Mouse (Mus musculus) CH12.LX (cell line): ENCODE measurements around the gene P2ry6. TPM values are rescaled to one million over a fixed set of nuclear protein-coding genes. Genes with fewer than 3 reads are reported as not detected.

ENCODE experiments used
- DNase-seq: peaks from one replicate; pipeline ENCODE4 v3.0.0-alpha.2; 2013; ENCODE audit errors: extremely low read depth
- H3K27ac ChIP-seq: 2 replicates; pipeline ENCODE4 v1.5.1; 2012; ENCODE audit warnings: low read depth, mild to moderate bottlenecking, control low read depth, moderate library complexity; ENCODE audit not compliant: insufficient read depth
- H3K27me3 ChIP-seq: replicated peaks from 2 replicates; pipeline ENCODE3; 2012; ENCODE audit warnings: inconsistent platforms
- H3K36me3 ChIP-seq, 2 experiments: replicated peaks in 1 of 2; 2 replicates each; pipeline versions ENCODE3 to v1.6.1; 2012; ENCODE audit warnings: inconsistent platforms in 1 of 2, low read length in 1 of 2, mild to moderate bottlenecking in 1 of 2, mixed read lengths in 1 of 2, moderate library complexity in 1 of 2; ENCODE audit not compliant: control insufficient read depth in 1 of 2, insufficient read depth in 1 of 2
- H3K4me1 ChIP-seq, 2 experiments: 2 replicates each; pipeline ENCODE4 v1.6.1; 2012; ENCODE audit warnings: inconsistent platforms in 1 of 2, moderate library complexity in 1 of 2; ENCODE audit not compliant: insufficient read depth in 2 of 2, control insufficient read depth in 1 of 2
- H3K4me2 ChIP-seq: 2 replicates; pipeline ENCODE4 v1.6.1; 2012; ENCODE audit warnings: low read depth, mild to moderate bottlenecking, control low read depth; ENCODE audit not compliant: poor library complexity, insufficient read depth, severe bottlenecking
- H3K4me3 ChIP-seq, 3 experiments: fragments of 150-350 bp in 1 of 3; sonication (generic) in 1 of 3; replicated peaks in 1 of 3; 2 replicates each; pipeline versions ENCODE3 to v1.5.1; 2011 to 2012; ENCODE audit warnings: low read depth in 2 of 3, low read length in 2 of 3, mild to moderate bottlenecking in 2 of 3, moderate library complexity in 2 of 3, control low read depth in 1 of 3, improper control_type of control experiment in 1 of 3, inconsistent platforms in 1 of 3, mixed read lengths in 1 of 3; ENCODE audit not compliant: poor library complexity in 1 of 3
- H3K79me2 ChIP-seq: replicated peaks from 2 replicates; pipeline ENCODE4 v1.6.1; 2012; ENCODE audit warnings: mild to moderate bottlenecking, moderate library complexity; ENCODE audit not compliant: control insufficient read depth, poor library complexity, insufficient read depth, severe bottlenecking; ENCODE audit errors: extremely low read depth
- H3K9ac ChIP-seq: 2 replicates; pipeline ENCODE4 v1.6.1; 2012; ENCODE audit warnings: low read depth, mild to moderate bottlenecking, control low read depth, moderate library complexity; ENCODE audit not compliant: insufficient read depth
- H3K9me3 ChIP-seq: replicated peaks from 2 replicates; pipeline ENCODE3; 2012; ENCODE audit warnings: low read length, inconsistent platforms, mixed read lengths
- CHD2 ChIP-seq: IDR thresholded peaks from 2 replicates; pipeline ENCODE4 v1.6.1; 2011; ENCODE audit warnings: low read length, improper control_type of control experiment
- CTCF ChIP-seq, 2 experiments: IDR thresholded peaks in 1 of 2; conservative IDR thresholded peaks in 1 of 2; 2 replicates each; pipeline ENCODE4 v1.5.1; 2011 to 2012; ENCODE audit warnings: low read depth in 2 of 2, low read length in 2 of 2, improper control_type of control experiment in 1 of 2, inconsistent platforms in 1 of 2, mild to moderate bottlenecking in 1 of 2, moderate library complexity in 1 of 2
- E2F4 ChIP-seq: IDR thresholded peaks from 2 replicates; pipeline ENCODE4 v1.6.1; 2011; ENCODE audit warnings: low read depth, low read length, improper control_type of control experiment; ENCODE audit not compliant: insufficient replicate concordance
- ELF1 ChIP-seq: IDR thresholded peaks from 2 replicates; pipeline ENCODE4 v1.6.1; 2014; ENCODE audit warnings: low read depth, mild to moderate bottlenecking, inconsistent platforms, low read length, improper control_type of control experiment
- EP300 ChIP-seq: IDR thresholded peaks from 2 replicates; pipeline ENCODE4 v1.6.1; 2011; ENCODE audit warnings: low read length, improper control_type of control experiment
- IRF4 ChIP-seq: IDR thresholded peaks from 2 replicates; pipeline ENCODE4 v1.6.1; 2014; ENCODE audit warnings: low read depth, mild to moderate bottlenecking, inconsistent platforms, low read length, improper control_type of control experiment
- JUN ChIP-seq: IDR thresholded peaks from 2 replicates; pipeline ENCODE4 v1.6.1; 2011; ENCODE audit warnings: low read depth, mild to moderate bottlenecking, low read length, improper control_type of control experiment, moderate library complexity; ENCODE audit not compliant: insufficient read depth
- JUND ChIP-seq: conservative IDR thresholded peaks from 2 replicates; pipeline ENCODE4 v1.6.1; 2011; ENCODE audit warnings: low read depth, low read length, improper control_type of control experiment
- MEF2A ChIP-seq: IDR thresholded peaks from 2 replicates; pipeline ENCODE4 v1.6.1; 2014; ENCODE audit warnings: low read depth, mild to moderate bottlenecking, inconsistent platforms, low read length, improper control_type of control experiment, borderline replicate concordance
- MXI1 ChIP-seq: IDR thresholded peaks from 2 replicates; pipeline ENCODE4 v1.6.1; 2011; ENCODE audit warnings: mild to moderate bottlenecking, low read depth, low read length, improper control_type of control experiment
- NELFE ChIP-seq: IDR thresholded peaks from 2 replicates; pipeline ENCODE4 v1.6.1; 2011; ENCODE audit warnings: low read depth, low read length, improper control_type of control experiment
- NRF1 ChIP-seq: IDR thresholded peaks from 2 replicates; pipeline ENCODE4 v1.6.1; 2014; ENCODE audit warnings: low read depth, mild to moderate bottlenecking, inconsistent platforms, low read length, improper control_type of control experiment, moderate library complexity
- PAX5 ChIP-seq: IDR thresholded peaks from 2 replicates; pipeline ENCODE4 v1.6.1; 2012; ENCODE audit warnings: low read length, inconsistent platforms, mixed read lengths
- POLR2AphosphoS2 ChIP-seq: IDR thresholded peaks from 2 replicates; pipeline ENCODE4 v1.6.1; 2011; ENCODE audit warnings: low read depth, low read length, improper control_type of control experiment
- RAD21 ChIP-seq: IDR thresholded peaks from 2 replicates; pipeline ENCODE4 v1.6.1; 2011; ENCODE audit warnings: low read depth, mild to moderate bottlenecking, low read length, improper control_type of control experiment, moderate library complexity
- RCOR1 ChIP-seq: conservative IDR thresholded peaks from 2 replicates; pipeline ENCODE4 v1.6.1; 2012; ENCODE audit warnings: low read depth, mild to moderate bottlenecking, inconsistent platforms, low read length, improper control_type of control experiment
- TBP ChIP-seq: conservative IDR thresholded peaks from 2 replicates; pipeline ENCODE4 v1.6.1; 2011; ENCODE audit warnings: low read depth, low read length, improper control_type of control experiment
- TCF12 ChIP-seq: IDR thresholded peaks from 2 replicates; pipeline ENCODE4 v1.6.1; 2014; ENCODE audit warnings: low read depth, mild to moderate bottlenecking, inconsistent platforms, low read length, improper control_type of control experiment
- UBTF ChIP-seq: IDR thresholded peaks from 2 replicates; pipeline ENCODE4 v1.6.1; 2012; ENCODE audit warnings: low read depth, mild to moderate bottlenecking, inconsistent platforms, low read length, improper control_type of control experiment, moderate library complexity
- USF2 ChIP-seq: conservative IDR thresholded peaks from 2 replicates; pipeline ENCODE4 v1.6.1; 2011; ENCODE audit warnings: low read depth, low read length, improper control_type of control experiment
- ZC3H11A ChIP-seq: IDR thresholded peaks from 2 replicates; pipeline ENCODE4 v1.6.1; 2012; ENCODE audit warnings: low read depth, mild to moderate bottlenecking, inconsistent platforms, low read length, improper control_type of control experiment
- ZKSCAN1 ChIP-seq: IDR thresholded peaks from 2 replicates; pipeline ENCODE4 v1.6.1; 2012; ENCODE audit warnings: low read depth, inconsistent platforms, low read length, improper control_type of control experiment, borderline replicate concordance
- ZMIZ1 ChIP-seq: IDR thresholded peaks from 2 replicates; pipeline ENCODE4 v1.6.1; 2012; ENCODE audit warnings: low read depth, mild to moderate bottlenecking, inconsistent platforms, low read length, improper control_type of control experiment
- ZNF384 ChIP-seq: IDR thresholded peaks from 2 replicates; pipeline ENCODE4 v1.6.1; 2012; ENCODE audit warnings: low read depth, low read length, improper control_type of control experiment, inconsistent platforms
- dilution Hi-C: fragments of 300-500 bp; cut with MboI; formaldehyde crosslinking; loops from 2 replicates; pipeline ENCODE4 v1.14.3; 2020; ENCODE audit warnings: low sequenced_read_pairs; ENCODE audit not compliant: extremely low pct_unique_long_range_greater_than_20kb, extremely low pct_ligation_motif_present
- in situ Hi-C: fragments of 300-500 bp; cut with MboI; formaldehyde crosslinking; loops from 3 replicates; pipeline ENCODE4 v1.14.3; 2019; ENCODE audit warnings: low sequenced_read_pairs, low pct_ligation_motif_present, low pct_unique_long_range_greater_than_20kb, mixed read lengths
- polyA plus RNA-seq: library from polyadenylated mRNA; unstranded; fragments of >175 nt; gene quantifications from 2 replicates; pipeline ENCODE4 v1.2.1, GENCODE M21; 2012; ENCODE audit warnings: low read depth; ENCODE audit not compliant: insufficient read length
- total RNA-seq, 2 experiments: library from RNA; depleted of rRNA; stranded (reverse); fragments of 300-350 nt in 1 of 2; fragments of >200 nt in 1 of 2; gene quantifications; 2 replicates each; pipeline ENCODE4 v1.2.3; 2012 to 2014

The P2ry6 gene
- total and polyA plus RNA-seq, 3 experiments = 0.17 to 1.5 TPM; not detected in 1

DNA sequence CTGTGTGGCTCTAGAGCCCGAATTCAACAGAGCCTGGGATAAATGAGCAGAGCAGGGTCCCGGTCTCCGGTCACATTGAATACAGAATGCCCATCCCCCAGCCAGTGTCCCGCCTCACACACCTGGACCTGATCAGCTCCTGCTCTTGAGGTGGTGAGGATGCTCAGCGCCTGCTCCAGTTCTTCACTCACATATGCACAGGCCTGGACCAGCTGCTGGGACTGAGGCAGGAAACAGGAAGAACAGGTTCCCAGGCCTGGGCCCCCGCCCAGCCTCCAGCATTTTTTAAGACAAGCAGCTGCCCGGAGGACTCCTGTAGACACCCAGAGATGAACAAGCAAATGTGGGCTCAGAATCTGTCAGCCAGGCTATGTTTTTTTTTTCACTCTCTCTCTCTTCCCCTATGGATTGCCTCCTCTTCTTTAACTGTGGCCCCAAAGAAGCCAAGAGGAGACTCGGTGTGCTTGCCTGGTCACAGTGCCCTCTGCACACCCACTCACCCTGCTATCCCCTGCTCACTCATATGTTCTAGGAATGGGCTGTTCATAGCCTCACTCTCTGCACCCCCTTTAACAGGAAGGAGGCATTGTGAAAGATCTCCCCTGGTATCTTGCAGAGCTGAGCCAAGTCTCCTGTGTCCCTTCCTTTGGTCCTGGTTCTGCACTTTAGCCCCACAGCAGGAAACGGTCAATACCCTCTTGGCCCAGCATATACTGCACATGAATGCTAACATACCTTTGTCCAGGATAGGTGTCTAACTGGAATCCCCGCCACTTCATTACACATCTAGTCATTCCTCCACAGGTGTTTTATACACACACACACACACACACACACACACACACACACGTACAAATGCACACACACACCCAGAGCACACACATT lies 29.2 kb upstream of the P2ry6 start:
- dilution Hi-C loops = no loop called here

DNA sequence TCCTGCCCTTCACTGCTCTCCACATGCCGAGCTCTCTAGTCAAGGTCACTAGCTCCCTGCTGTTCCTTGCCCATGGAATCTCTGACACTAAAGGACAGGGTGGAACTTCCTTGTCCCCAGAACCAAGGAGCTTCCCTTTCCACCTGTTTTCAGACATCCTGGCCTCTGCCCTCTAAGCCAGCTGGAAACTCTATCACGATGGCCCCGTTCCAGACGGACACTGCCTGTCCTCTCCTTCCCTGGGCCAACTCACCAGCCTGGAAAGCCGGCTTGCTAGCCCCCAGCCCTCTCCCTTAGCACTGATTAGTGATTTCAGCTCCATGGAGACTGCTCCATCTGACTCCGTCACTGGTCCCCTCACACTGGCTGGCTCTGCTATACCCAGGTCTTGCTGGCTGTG lies 27.8 kb upstream of the P2ry6 start:
- Histone ChIP-seq H3K36me3 (peaks cover 0 to 10% of the 10 kb centered on the region in 2 experiments), H3K9ac (no peak overlapping the region), H3K9me3 (no peaks in the 10 kb centered on the region), H3K27me3 (no peaks in the 10 kb centered on the region), H3K4me2 (no peak overlapping the region), H3K79me2 (no peaks in the 10 kb centered on the region), H3K4me3 (no peak overlapping the region), H3K4me1 (peaks cover 4 to 19% of the 10 kb centered on the region in 2 experiments; a peak in 3 of 4 replicates), H3K27ac (no peak overlapping the region)
- TF ChIP-seq ELF1 (no peak), ZNF384 (no peak), CHD2 (no peak), IRF4 (no peak), NRF1 (no peak), JUND (no peak), PAX5 (no peak), RAD21 (no peak), CTCF (conservative IDR thresholded peaks at IDR 0.05 in 1 of 2, IDR thresholded peaks at IDR 0.05 in 1 of 2; ENCODE audit: low read depth in 2 of 2, low read length in 2 of 2) (no peak), RCOR1 (no peak), MXI1 (no peak), ZC3H11A (no peak), ZMIZ1 (no peak), POLR2AphosphoS2 (no peak), E2F4 (no peak), EP300 (no peak), USF2 (no peak), UBTF (no peak), ZKSCAN1 (no peak), JUN (no peak)
- no peak for DNase-seq
- in situ Hi-C loops (no loop called here), dilution Hi-C loops (no loop called here)

More for the DNA sequence above, 29.2 kb upstream of the P2ry6 start:
- no peak overlapping the region for H3K27ac ChIP-seq
- no peaks in the 10 kb centered on the region for H3K27me3 ChIP-seq
- no peak overlapping the region for H3K4me3 ChIP-seq
- H3K4me2 ChIP-seq = no peak overlapping the region
- no peaks in the 10 kb centered on the region for H3K9me3 ChIP-seq
- H3K79me2 ChIP-seq = no peaks in the 10 kb centered on the region
- in situ Hi-C loops = no loop called here
- DNase-seq = no peak
- TF ChIP-seq MEF2A (no peak), TCF12 (no peak), IRF4 (no peak), ZMIZ1 (no peak), NELFE (no peak), TBP (no peak)
- TF ChIP-seq, all 38 proteins: peak for 0
- Histone ChIP-seq H3K4me1 (peaks cover 8 to 19% of the 10 kb centered on the region in 2 experiments; a peak in 3 of 4 replicates), H3K36me3 (peaks cover 0 to under 1% of the 10 kb centered on the region in 2 experiments), H3K9ac (no peak overlapping the region)
